Mouse (Mus musculus): ENCODE measurements around the gene Rgs5.

Rgs5 gene

DNA sequence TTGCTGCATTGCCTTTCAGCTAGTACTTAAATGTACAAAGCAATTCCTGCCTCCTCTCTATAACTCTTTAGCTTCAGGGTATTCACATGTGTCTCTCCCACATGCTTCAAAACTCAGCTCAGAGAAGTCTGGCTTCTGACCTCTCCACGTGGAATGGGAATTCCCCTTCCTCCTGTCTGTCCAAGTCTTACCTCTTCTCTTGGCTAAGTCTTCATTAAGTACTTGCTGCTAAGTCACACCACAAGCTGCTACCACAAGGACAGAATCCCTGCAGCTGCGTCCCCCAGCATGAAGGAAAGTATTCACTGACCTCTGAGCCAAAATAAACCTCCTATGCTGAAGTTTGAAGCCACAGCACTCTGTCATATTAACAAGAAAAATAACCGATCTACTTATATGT, 71.0 kb downstream of the Rgs5 start:
- in situ Hi-C loops (cut with MboI, MseI) = no loop called here

DNA sequence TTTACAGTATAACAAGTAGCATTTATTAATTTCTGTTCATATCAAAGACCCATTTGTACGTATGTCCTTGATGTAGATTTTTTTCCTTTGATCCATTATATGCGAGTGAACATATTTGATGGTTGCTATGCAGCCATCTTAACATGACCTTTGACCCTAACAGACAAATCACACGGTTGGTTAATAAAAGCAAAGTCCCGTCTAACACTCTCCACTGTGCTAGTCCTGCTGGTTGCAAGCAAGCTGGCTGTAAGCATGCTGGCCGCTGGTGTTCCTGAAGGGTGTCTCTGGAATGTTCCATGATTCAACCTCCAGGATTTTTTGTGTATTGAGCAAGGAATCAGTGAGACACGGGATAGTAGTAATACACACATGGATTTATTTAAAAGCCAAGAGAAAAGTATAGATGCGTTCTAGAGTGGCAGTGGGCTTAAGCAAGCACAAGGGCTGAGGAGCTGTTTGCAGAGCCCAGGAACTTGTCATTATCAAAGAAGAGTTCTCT, 75.3 kb downstream of the Rgs5 start:
- in situ Hi-C loops (cut with MboI, MseI) = no loop called here

DNA sequence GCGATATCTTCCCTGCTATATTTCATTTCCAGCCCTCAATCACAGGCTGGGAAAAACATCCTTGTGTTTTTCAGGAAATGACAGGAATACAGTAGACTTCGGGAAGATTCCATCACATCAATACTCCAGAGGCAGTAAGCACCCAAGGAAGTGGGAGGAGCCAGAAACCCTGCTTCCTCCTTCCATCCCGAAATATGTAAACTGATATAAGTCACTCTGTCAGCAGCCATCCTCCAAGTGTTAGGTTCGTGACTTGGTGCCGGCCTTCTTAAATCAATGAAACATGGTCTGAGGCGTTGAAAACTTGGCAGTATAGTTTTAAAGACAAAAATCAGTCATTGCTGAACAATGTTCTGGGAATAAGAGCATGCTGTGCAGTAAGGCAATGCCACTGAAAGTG, 80.8 kb downstream of the Rgs5 start:
- in situ Hi-C loops (cut with MboI, MseI) = no loop called here

DNA sequence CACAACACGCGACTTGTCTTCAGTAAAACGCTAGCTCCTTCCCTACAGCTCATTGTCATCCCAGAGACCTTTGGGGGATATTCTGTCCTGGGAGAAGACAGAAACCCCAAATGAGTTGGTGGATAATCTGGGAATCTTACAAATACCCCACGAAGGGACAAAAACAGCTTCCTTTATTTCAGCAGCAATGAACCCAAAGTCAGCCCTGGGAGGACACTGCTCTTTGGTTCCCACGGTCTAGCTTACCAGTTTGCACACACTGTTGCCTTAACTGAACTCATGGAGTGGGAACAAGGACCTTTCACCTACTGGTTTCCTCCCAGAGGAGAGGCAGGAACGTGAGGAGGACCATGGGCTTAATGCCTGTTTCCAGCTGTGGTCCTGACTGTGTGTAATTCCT, 81.9 kb downstream of the Rgs5 start:
- in situ Hi-C loops (cut with MboI, MseI) = no loop called here

DNA sequence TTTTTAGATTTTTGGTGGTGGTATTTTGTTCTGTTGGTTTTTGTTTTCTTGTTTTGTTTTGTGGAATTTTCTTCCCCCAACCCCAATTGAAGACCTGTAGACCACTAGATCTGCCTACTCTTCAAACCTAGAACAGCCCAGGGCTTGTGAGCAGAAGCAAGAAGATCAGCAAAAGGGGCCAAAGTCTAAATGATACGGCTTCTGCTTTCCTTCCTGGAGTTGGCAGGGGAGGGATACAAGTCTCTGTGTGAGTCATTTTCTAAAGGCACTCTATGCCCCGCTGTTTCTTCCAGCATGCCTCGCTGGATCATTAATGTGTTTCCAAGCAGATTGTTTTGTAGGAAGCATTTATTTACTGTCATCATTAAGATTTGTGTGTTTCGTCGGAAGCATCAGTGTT, 85.8 kb downstream of the Rgs5 start:
- in situ Hi-C loops (cut with MboI, MseI) = no loop called here
